Mouse (Mus musculus): ENCODE data around the gene Prrx1. TPM values are rescaled to one million over a fixed set of nuclear protein-coding genes. Genes with fewer than 3 reads are reported as not detected.

Gene Prrx1
- polyA plus RNA-seq (2014; fragmentation: Illumina TruSeq; extraction: RNeasy Lipid Tissue Mini Kit (QIAGEN cat#74804); ENCODE audit: low read depth, low replicate concordance): 37.3 TPM

GRCm38 (mm10) chr1:163313101-163313773 lies at the start of gene Prrx1:
Gene Prrx1 (minus strand): TSS chr1:163313710.

Other genes starting within 250 kb of the Prrx1 start
- not detected for gene Mroh9, start 228.0 kb downstream of the Prrx1 start, polyA plus RNA-seq (2014; fragmentation: Illumina TruSeq; extraction: RNeasy Lipid Tissue Mini Kit (QIAGEN cat#74804); ENCODE audit: low read depth, low replicate concordance)
- 27.4 TPM for gene Gorab, start 90.0 kb upstream of the Prrx1 start, polyA plus RNA-seq (2014; fragmentation: Illumina TruSeq; extraction: RNeasy Lipid Tissue Mini Kit (QIAGEN cat#74804); ENCODE audit: low read depth, low replicate concordance)